Mouse (Mus musculus) liver, embryonic 14.5 days (tissue): ENCODE data around the gene Rasgef1b.

Experiments used
- CTCF ChIP-seq: IDR thresholded peaks from 2 replicates; pipeline ENCODE4 v1.5.1; 2016; ENCODE audit warnings: antibody characterized with exemption, low read depth, control low read depth
- EP300 ChIP-seq: IDR thresholded peaks from 2 replicates; pipeline ENCODE4 v1.6.1; 2016; ENCODE audit warnings: antibody characterized with exemption, low read depth

- TF ChIP-seq CTCF (no peak), EP300 (no peak)
These were observed 490.7 kb downstream of the Rasgef1b start for GRCm38 (mm10) chr5:99238150-99238549.
